Mouse (Mus musculus) embryo, embryonic 11.5 days (tissue): Measurements from ENCODE around the gene Fbxl17.

Experiments
- DNase-seq: peaks from one replicate; pipeline ENCODE4 v3.0.0-alpha.2; 2012; ENCODE audit warnings: low read depth, low spot score

The Fbxl17 gene

DNA sequence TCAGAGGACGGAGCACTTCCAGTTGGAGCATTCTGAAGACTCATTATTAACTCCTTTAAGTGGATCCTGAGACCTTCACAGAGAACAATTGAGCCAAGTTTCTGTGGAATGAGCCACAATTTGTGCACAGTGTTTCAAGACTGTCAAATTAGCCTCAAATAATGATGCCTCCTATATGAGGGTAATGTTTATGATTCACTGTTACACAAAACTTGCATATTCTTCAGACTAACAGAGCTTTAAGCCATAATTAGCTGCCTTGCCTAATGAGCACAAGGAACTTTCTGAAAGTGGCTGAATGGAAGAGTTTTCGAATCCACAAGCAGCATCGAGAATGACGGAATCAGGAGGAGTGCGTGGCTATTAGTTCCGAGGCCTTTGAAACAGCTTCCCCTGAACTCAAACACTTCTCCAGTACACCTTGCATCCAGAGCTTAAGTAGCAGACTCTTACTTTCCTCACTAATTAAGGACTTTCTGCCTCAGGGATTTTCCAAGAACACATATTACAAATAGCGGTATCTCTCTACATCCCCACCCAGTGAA lies 389.5 kb downstream of the Fbxl17 start:
- no peak for DNase-seq

DNA sequence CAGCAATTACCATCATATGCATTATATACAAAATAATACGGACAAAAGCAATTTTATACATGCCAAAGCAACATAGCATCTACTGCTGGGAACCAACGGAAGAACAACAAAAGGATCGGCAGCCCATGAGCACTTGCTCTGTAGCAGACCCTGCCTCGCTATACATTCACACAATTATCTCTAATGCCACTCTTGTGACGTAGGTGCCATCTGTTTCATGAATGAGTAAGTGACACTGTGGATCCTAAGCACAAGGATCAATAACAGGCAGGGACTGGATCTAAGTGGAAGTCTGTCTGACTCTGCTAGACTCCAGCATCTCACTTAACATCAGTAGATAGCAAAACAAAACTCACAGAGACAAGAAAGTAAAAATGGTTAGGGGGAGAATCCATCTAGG lies 391.8 kb downstream of the Fbxl17 start:
- no peak for DNase-seq

- no peak for DNase-seq
Observed at GRCm38 (mm10) chr17:63107515-63107914, 392.3 kb downstream of the Fbxl17 start.

DNA sequence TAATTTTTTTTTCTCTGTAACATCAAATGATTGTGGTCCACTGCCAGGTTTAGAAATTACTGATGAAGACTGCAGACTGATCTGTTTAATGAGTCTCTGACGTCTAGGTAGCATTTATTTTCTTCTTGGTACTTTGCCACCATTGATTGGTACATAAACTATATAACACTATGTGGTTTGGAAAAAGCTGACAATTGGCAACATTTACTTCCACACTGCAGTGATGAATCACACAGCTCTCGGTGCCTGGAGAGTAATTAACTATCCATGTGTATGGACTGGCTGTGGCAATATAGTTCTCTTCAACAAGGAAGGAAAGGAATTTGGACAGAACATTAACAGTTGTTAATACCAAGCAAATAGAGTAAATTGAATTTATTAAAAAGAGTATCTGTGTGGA lies 404.3 kb downstream of the Fbxl17 start:
- DNase-seq: no peak

- DNase-seq: no peak
Observed at GRCm38 (mm10) chr17:63095017-63095416, 404.8 kb downstream of the Fbxl17 start.

DNA sequence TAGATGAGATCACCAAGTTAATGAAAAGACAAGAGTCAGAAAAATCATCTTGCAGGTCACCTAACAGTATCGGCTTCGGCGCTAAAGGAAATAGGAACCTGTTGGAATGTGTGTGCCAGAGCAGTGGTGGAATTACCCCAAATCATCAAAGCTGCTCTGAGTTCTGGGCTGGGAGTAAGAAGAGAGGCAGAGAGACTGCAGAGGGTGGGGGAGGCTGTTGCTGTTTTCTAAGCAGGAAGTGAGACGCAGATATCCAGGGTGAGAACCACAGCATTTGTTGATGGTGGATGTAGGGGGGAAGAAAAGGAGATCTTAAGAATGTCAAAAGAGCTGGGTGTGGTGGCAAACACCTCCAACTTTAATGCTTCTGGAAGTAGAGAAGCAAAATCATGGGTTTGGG lies 406.6 kb downstream of the Fbxl17 start:
- no peak for DNase-seq

DNA sequence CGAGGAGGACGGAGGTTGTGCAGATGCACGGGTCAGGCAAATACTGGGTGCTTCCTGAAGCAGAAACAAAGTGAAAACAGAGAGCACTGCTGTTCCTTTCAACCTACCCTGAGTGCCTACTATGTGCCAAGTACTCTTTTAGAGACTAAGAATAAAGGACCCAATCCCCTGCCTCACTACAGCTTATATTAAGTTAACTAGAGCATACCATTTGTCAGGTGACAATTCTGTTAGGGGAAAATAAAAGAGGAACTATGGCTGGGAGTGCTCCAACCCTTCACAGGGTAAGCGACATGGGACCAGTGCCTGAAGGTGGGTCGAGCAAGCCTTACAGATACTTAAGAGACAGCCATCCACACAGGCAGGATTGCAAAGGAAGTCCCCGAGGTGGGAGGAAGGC lies 407.0 kb downstream of the Fbxl17 start:
- DNase-seq: no peak

DNA sequence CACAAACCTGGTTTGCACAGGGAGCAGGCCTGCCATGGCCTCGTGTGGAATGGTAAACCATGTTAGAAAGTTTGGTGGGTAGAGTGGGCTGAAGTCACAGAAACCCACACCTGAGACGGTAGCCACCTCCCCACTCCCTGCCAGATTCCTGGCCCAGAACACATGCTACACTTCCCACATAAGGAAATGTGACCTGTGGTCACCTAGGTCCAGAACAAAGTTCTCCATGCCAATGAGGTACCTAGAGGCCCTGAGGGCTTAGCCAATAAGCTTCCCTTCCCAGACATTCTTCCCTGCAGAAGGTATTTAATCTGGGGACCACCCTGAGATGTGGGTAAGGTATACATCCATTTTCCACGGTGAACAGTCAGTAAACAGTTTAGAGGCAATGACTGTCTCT lies 409.7 kb downstream of the Fbxl17 start:
- no peak for DNase-seq

DNA sequence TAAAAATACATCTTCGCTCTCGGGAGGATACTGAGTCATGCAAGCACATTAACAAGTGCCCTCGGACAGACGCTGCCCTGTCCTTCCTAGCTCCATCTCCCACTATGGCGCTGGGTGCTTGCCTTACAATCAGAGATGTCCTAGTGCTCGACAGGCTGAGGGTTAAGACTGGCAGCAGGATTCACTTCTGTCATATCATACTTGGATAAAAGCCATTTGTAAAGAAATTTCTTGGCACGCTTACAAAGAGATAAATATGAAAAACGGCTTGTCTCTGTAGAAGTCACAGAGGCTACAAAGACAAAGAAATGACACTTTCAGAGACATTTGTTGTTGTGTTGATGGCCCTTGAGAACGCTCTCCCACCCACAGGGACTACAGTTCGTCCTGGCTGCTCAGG lies 412.6 kb downstream of the Fbxl17 start:
- no peak for DNase-seq

- DNase-seq: no peak
Observed at GRCm38 (mm10) chr17:63086526-63086925, 413.3 kb downstream of the Fbxl17 start.

- no peak for DNase-seq
Observed at GRCm38 (mm10) chr17:63085227-63085626, 414.6 kb downstream of the Fbxl17 start.

GRCm38 (mm10) chr17:63079087-63079486 lies 420.7 kb downstream of the Fbxl17 start:
- no peak for DNase-seq

GRCm38 (mm10) chr17:63077509-63077908 lies 422.3 kb downstream of the Fbxl17 start:
- no peak for DNase-seq

DNA sequence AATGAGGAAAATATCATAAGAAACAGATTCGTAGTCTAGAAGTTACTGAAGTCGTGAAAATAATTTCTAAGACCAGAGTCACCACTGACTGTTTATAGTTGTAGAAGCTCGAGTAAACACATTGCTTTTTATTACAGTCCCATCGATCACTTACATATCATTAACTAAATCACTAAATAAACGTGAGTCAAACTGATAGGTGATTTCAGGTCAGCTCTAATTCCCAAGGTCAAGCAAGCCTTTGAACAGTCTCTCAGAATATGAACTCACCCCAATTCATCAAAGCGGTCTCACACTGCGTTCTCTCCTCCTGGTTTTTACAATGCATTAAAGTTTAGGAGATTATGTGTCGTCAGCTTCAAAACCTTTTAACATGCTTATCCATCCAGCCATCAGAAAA lies 423.2 kb downstream of the Fbxl17 start:
- DNase-seq: no peak

GRCm38 (mm10) chr17:63076037-63076426 lies 423.8 kb downstream of the Fbxl17 start:
- DNase-seq: no peak

DNA sequence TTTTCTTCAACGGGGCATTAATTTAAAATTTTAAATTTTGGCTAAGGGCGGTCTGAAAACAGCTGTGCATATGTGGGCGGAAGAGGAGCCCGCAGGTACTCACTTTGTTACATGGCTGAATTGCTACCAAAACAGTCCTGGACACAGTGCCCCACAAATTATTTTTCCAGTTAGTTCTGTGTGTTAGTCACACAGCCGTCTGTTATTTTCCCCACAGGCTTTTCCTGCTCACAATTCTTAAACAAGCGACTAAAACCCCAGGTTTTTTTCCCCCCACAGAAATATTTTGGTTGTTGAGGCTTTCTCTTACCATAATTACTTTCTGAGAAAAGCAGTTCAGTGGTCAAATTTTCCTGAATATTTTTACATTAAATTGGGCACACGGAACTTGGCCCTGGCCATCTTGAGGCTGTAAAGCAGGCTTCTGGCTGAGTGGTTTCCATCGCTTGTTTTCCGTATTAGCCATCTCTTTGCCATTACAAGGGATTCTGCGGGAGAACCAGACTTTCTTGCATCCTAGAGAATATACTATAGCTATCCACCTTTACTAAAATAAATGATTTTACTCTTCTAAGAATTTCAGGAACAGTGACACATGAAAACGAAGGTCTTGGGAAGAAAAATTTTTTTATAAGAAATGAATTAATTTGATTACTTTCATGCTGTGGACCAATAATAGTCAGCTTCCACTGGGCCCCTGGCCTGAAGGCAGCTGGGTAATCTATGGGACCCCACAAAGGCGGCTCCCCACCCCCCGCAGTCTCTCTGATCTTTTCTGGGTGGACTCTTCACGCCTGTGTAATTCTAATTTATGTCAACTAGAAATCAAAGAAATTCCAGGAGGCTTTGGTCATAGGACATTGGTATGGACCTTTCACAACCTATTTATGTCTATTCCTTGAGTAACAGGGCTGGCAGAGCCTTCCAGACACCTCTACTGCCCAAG lies 424.5 kb downstream of the Fbxl17 start:
- no peak for DNase-seq

- no peak for DNase-seq
Observed at GRCm38 (mm10) chr17:63073342-63073741, 426.5 kb downstream of the Fbxl17 start.

DNA sequence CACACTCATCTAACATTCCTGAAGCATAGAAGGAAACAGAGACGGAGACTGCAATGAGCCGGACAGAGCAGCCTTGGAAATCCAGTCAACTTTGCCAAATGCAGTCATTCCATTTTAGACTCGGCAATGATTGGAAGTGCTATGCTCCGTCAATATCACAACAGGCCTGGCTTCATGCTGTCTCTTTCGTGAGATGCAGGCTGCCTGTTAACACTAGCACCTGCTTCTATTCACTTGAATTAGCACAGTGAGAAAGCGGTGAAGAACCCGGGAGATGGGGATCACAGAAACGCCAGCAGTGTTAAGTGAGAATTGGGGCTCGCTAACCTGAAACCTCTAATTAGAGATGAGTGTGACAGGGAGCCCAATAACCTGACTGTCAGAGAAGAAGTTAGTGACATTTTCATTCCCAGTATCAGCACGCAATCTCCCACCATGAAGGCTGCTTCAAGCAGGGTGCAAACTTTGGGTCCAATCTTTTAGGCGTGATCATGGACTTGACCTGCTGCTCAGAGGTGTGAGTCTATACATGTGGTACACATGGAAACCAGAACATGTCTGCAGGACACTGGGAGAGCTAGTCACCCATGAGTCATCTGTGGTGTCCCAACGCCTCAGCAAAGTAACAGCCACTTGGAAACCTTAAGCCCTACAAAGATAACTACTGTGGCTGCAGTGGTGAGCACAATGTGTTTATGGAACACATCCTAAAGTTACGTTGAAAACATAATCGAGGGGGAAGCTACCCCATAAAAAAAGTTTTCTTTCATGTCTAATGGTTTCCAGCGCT lies 428.5 kb downstream of the Fbxl17 start:
- DNase-seq: no peak

DNA sequence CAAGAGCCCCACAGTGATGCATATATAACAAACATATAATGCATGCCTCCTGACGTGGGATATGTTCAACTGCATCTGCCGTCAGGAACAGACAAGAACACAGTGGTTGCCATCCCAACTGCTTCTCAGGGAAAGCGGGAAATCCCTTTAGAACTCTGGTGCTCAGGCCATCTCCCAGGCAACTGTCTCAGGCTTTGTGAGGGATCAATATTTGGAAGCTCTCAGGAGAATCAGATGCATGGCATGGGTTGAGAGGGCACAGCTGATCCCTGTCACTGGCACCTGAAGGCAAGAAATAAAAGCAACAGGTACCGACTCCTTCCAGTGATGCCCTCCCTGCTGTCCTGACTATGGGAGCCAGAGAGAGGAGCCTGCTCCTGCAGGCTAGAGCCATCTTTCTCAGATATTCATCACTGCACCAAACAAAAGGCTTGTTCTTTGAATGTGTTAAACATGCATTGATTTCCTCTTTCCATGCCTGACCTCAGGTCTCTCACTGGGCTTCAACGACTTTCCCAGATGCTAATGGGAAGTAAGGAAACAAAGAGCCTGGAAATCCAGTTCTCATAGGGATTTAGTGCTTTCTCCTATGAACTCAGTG lies 429.6 kb downstream of the Fbxl17 start:
- DNase-seq: no peak

DNA sequence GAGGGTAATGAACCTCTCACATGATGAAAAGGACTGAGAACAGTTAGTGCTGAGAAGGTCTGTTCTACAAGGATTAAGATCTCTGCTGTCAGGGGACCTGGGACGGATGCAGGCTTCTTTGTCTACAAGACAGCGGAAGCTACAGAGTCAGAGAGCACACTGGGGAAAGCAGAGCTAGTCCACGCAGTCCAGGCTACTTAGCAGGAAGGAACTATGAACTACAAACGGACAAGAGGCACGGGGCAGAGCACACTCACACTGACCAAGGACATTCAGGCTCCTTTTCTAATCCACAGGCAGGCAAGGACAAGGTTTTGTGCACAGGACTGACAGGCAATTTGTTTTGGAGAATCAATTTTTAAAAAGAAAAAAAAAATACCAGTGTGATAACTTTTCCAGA lies 437.0 kb downstream of the Fbxl17 start:
- no peak for DNase-seq

GRCm38 (mm10) chr17:63061786-63062185 lies 438.0 kb downstream of the Fbxl17 start:
- DNase-seq: no peak

DNA sequence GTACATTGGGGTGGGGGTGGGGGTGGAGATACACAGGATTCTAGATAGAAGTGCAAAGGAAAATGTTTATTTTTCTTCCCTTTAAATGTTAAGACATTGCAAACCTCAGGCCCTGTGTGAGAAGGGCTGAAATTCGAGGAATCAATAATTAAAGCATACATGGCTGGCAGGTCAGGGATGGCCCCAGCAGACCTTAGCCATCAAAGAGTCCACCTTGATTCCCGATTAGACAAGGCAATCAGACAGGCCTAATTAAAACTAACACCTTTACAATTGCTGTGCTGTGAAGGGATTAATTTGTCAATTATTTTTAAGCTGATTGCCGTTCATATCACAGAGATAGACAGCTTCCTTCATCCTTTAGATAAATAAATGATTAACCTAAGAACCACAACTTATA lies 439.0 kb downstream of the Fbxl17 start:
- DNase-seq: no peak
